Mouse (Mus musculus) embryonic facial prominence, embryonic 12.5 days (tissue): ENCODE measurements around the gene Hoxb4. TPM values are rescaled to one million over a fixed set of nuclear protein-coding genes. Genes with fewer than 3 reads are reported as not detected.

Source experiments
- ATAC-seq: fragments of 200-750 bp; cut with Nextera tagmentation; 2 replicates; pipeline ENCODE4 v1.8.0; 2017; ENCODE audit not compliant: insufficient number of reproducible peaks, insufficient read depth, low FRiP score, low TSS enrichment
- H3K27ac ChIP-seq: fragments of 300-500 bp; sonication (generic); 2 replicates; pipeline ENCODE4 v1.5.1; 2016; ENCODE audit warnings: mild to moderate bottlenecking
- H3K27me3 ChIP-seq: fragments of 300-500 bp; sonication (generic); 2 replicates; pipeline ENCODE4 v1.6.1; 2016; ENCODE audit warnings: mild to moderate bottlenecking, moderate library complexity
- H3K36me3 ChIP-seq: fragments of 300-500 bp; sonication (generic); 2 replicates; pipeline ENCODE4 v1.6.1; 2016; ENCODE audit warnings: mild to moderate bottlenecking
- H3K4me1 ChIP-seq: fragments of 300-500 bp; sonication (generic); 2 replicates; pipeline ENCODE4 v1.6.1; 2016
- H3K4me2 ChIP-seq: fragments of 300-500 bp; sonication (generic); replicated peaks from 2 replicates; pipeline ENCODE4 v1.6.1; 2016; ENCODE audit warnings: mild to moderate bottlenecking, moderate library complexity
- H3K4me3 ChIP-seq: fragments of 300-500 bp; sonication (generic); 2 replicates; pipeline ENCODE4 v1.5.1; 2016; ENCODE audit warnings: mild to moderate bottlenecking
- H3K9ac ChIP-seq: fragments of 300-500 bp; sonication (generic); 2 replicates; pipeline ENCODE4 v1.6.1; 2016; ENCODE audit warnings: mild to moderate bottlenecking, moderate library complexity
- H3K9me3 ChIP-seq: fragments of 300-500 bp; sonication (generic); 2 replicates; pipeline ENCODE4 v1.6.1; 2016; ENCODE audit warnings: mild to moderate bottlenecking, moderate library complexity
- WGBS: fragments of 180-500 bp; shearing (Covaris S2); methylation state at CpG from one replicate; pipeline ENCODE4 v1.1.7; 2016; 5-methylcytosine and 5-hydroxymethylcytosine counted together
- polyA plus RNA-seq: library from polyadenylated mRNA; unstranded; fragments of >200 nt; fragmentation: Nextera tagmentation; extraction: Ambion mirVana; gene quantifications from 2 replicates; pipeline ENCODE4 v1.2.1, GENCODE M21; 2016

Gene Hoxb4
- polyA plus RNA-seq, 1 experiment from 2014 or later = 0.22 TPM

DNA sequence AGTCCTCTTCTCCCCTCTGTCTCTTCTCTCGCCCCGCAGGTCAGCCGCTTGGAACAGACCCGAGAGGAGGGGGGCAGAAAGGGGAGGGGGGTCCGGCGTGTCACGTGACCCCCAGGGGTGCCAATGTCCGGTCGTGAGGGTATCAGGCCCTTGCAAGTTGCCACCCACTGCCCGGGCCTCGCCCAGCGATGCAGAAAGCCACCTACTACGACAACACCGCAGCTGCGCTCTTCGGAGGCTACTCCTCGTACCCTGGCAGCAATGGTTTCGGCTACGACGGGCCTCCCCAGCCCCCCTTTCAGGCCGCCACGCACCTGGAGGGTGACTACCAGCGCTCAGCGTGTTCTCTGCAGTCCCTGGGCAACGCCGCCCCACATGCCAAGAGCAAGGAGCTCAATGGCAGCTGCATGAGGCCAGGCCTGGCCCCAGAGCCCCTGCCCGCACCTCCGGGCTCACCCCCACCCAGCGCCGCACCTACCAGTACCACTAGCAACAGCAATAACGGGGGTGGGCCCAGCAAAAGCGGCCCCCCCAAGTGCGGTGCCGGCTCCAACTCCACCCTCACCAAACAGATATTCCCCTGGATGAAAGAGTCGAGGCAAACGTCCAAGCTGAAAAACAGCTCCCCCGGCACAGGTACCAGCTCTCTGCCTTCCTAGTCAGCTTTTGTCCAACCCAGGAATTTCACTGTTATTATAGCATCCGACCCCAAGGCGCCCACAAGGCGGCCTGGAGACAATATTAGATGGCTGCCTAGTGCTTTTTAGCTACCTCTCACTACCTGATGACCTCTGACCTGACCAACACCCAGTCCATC lies 26.2 kb downstream of the Hoxb4 start:
- H3K9ac ChIP-seq = no peak overlapping the region
- H3K27ac ChIP-seq = no peak overlapping the region
- no peak overlapping the region for H3K4me3 ChIP-seq

DNA sequence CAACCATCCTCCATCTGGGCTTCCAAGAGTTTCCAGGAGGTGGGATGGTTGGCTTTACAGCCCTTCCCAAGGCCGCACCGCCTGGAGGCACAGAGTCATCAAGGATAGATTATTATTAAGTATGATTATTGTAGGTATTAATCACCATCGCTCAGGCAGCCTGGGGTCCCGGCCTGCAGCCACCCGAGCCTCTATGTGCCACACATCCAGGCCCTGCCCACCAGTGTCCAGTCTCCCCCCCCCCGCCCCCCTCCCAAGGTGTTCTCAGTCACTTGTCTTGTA lies 26.8 kb downstream of the Hoxb4 start:
- no peaks in the 10 kb centered on the region for H3K9me3 ChIP-seq
- ATAC-seq = no peak
- no peak overlapping the region for H3K4me3 ChIP-seq
- WGBS = 2% methylated on average over 6 of the region's 6 CpGs
- H3K27ac ChIP-seq = no peak overlapping the region
- no peaks in the 10 kb centered on the region for H3K4me1 ChIP-seq
- peaks cover 96% of the 10 kb centered on the region for H3K27me3 ChIP-seq
- H3K4me2 ChIP-seq = no peak overlapping the region
- H3K36me3 ChIP-seq = no peaks in the 10 kb centered on the region
- no peak overlapping the region for H3K9ac ChIP-seq

More for the DNA sequence above, 26.2 kb downstream of the Hoxb4 start:
- H3K4me1 ChIP-seq = no peaks in the 10 kb centered on the region
- H3K9me3 ChIP-seq = no peaks in the 10 kb centered on the region
- no peaks in the 10 kb centered on the region for H3K36me3 ChIP-seq
- ATAC-seq = no peak
- WGBS = 1% methylated on average over 38 of the region's 40 CpGs
- peaks cover 96% of the 10 kb centered on the region for H3K27me3 ChIP-seq
- H3K4me2 ChIP-seq = no peak overlapping the region

DNA sequence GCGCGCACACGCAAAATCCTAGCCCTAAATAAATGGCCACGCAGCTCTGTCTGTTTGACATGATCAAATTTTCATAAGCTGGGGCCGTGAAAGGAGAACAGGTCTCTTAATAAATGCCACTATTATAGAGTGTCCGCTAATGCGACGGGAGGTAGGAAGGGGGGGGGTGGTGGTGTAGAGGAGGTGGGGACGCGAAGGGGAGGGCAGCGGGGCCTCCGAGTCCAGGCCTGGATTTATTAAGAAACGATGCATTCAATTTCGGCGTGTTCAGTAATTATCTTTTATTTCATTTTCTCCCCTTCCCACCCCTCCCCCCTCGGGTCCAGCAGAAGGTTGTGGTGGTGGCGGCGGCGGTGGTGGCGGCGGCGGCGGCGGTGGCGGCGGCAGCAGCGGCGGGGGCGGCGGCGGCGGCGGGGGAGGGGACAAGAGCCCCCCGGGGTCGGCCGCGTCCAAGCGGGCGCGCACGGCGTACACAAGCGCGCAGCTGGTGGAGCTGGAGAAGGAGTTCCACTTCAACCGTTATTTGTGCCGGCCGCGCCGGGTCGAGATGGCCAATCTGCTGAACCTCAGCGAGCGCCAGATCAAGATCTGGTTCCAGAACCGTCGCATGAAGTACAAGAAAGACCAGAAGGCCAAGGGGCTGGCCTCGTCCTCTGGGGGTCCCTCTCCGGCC lies 27.3 kb downstream of the Hoxb4 start:
- Histone ChIP-seq H3K36me3 (no peaks in the 10 kb centered on the region), H3K4me1 (no peaks in the 10 kb centered on the region), H3K4me2 (peak overlapping the region; percentile 24), H3K9me3 (no peaks in the 10 kb centered on the region), H3K4me3 (no peak overlapping the region), H3K27ac (no peak overlapping the region), H3K27me3 (peaks cover 95% of the 10 kb centered on the region), H3K9ac (no peak overlapping the region)
- no peak for ATAC-seq
- 1% methylated on average over 38 of the region's 56 CpGs for WGBS

DNA sequence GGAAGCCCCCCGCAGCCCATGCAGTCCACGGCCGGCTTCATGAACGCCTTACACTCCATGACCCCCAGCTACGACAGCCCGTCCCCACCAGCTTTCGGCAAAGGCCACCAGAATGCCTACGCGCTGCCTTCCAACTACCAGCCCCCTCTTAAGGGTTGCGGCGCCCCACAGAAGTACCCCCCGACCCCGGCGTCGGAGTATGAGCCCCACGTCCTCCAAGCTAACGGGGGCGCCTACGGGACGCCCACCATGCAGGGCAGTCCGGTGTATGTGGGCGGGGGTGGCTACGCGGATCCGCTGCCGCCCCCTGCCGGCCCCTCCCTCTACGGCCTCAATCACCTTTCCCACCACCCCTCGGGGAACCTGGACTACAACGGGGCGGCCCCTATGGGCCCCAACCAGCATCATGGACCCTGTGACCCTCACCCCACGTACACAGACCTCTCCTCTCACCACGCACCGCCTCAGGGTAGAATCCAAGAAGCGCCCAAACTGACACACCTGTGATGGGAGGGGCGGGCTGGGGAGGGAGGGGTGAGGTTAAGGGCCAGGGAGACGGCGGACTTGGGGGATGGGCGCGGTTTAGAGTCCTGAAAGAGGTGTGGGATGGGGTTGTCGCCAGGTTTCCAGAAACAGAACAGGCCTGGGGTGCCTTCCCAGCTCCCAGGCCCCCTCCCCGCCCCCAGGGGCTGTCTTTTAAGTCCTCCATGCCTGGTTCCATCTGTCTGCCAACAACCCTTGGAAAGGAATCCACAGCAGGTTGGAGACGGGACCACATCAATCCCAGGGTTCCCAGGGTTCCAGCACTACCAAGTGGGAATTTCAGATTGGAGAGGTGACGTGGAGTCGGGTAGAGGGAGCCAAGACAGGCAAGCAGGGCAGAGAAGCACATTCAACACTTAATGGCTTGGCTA lies 28.1 kb downstream of the Hoxb4 start:
- Histone ChIP-seq H3K27me3 (peaks cover 95% of the 10 kb centered on the region), H3K4me1 (no peaks in the 10 kb centered on the region), H3K4me2 (peak overlapping the region; percentile 24), H3K9me3 (no peaks in the 10 kb centered on the region), H3K9ac (no peak overlapping the region), H3K27ac (no peak overlapping the region), H3K36me3 (no peaks in the 10 kb centered on the region), H3K4me3 (no peak overlapping the region)
- WGBS = 2% methylated on average over 45 of the region's 45 CpGs
- no peak for ATAC-seq

DNA sequence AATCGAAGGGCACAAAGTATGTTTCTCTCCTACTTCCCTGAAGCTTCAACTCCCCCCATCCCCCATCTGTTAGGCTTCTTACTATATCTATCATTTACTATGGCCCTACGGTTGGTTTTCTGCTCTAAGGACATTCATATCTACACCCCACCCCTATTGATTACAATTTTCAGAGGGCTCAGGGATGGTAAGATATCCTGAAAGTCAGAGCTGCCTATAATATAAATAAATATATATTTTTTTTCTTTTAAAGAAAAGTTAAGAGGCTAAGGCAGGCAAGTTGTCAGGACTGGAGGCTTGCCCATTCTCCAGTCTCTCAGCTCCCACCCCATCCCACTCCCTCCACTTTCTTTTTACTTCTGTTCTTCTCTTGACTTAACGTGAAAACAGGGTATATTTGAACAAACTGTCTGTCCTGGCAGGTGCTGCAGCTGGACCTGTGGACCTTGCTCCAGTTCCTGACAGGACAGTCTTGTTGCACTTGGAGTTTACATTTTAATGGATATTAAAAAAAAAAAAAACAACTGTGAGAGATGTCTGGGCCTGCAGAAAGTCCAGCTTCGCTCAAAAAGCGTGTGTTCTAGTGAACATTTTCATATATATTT lies 29.0 kb downstream of the Hoxb4 start:
- no peaks in the 10 kb centered on the region for H3K4me1 ChIP-seq
- WGBS = 16% methylated on average over 5 of the region's 5 CpGs
- peaks cover 95% of the 10 kb centered on the region for H3K27me3 ChIP-seq
- no peak overlapping the region for H3K4me3 ChIP-seq
- H3K9me3 ChIP-seq = no peaks in the 10 kb centered on the region
- no peaks in the 10 kb centered on the region for H3K36me3 ChIP-seq
- no peak overlapping the region for H3K9ac ChIP-seq
- H3K4me2 ChIP-seq = no peak overlapping the region
- no peak overlapping the region for H3K27ac ChIP-seq
- no peak for ATAC-seq

DNA sequence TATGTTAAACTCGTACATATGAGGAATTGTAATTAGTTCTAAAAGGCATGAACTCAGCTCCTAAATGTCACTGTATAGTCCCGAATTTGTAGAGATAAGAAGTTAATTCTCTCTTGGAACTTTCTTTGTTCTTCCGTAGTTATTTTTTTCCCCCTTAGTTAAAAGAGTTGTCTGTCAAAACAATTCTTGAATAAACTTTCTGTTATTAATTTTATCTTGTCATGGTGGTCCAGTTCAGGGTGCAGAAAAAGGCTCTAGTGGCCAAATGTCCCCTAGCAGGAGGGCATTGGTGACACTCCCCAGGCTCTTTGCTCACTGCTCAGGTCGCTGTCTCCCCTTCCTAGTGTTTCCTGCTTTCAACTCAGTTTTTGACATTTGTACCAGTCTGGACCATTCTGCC lies 29.6 kb downstream of the Hoxb4 start:
- no peak overlapping the region for H3K4me3 ChIP-seq

DNA sequence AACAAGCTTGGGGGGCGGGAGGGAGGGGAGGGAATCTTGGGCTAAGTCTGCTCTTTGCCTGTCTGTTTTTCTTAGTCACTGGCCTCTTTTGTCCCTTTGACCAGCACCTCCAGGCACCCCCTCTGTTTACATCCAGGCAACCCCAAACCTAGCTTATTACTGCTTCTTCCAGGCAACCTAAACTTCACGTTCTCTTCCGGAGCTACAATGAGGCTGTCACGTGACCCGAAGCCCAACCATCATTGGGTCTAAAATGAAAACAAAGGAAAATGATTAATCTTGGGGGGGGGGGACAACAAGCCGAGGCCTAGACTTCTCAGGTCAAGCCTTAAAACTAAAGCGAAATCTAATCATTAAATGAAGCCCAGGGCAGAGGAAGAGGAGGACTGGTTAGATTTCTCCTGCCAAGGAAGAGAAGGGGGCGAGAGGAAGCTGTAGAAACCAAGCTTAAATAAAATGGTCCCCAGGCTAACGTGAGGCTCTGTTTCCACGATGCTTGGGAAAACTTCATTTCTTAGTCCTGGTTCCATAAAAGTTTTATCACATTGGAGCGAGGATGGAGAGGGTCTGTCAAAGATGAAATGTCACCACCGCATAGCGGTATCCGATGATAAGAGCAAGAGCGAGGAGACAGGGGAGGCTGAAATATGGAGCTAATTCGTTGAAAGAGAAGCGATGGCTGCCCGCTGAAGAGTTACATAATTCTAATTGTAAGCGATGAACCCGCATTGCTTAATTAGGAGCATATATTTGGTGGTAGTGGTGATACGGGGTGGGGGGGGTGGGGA lies 30.3 kb downstream of the Hoxb4 start:
- Histone ChIP-seq H3K36me3 (no peaks in the 10 kb centered on the region), H3K4me2 (no peak overlapping the region), H3K9me3 (no peaks in the 10 kb centered on the region), H3K4me3 (no peak overlapping the region), H3K27me3 (peaks cover 93% of the 10 kb centered on the region), H3K4me1 (no peaks in the 10 kb centered on the region), H3K27ac (no peak overlapping the region), H3K9ac (no peak overlapping the region)
- 3% methylated on average over 21 of the region's 21 CpGs for WGBS
- ATAC-seq = no peak

More for the DNA sequence above, 29.6 kb downstream of the Hoxb4 start:
- Histone ChIP-seq H3K9ac (no peak overlapping the region), H3K9me3 (no peaks in the 10 kb centered on the region), H3K4me1 (no peaks in the 10 kb centered on the region), H3K27ac (no peak overlapping the region), H3K27me3 (peaks cover 94% of the 10 kb centered on the region), H3K4me2 (no peak overlapping the region), H3K36me3 (no peaks in the 10 kb centered on the region)
- ATAC-seq = no peak
- WGBS = 11% methylated on average over 4 of the region's 4 CpGs

DNA sequence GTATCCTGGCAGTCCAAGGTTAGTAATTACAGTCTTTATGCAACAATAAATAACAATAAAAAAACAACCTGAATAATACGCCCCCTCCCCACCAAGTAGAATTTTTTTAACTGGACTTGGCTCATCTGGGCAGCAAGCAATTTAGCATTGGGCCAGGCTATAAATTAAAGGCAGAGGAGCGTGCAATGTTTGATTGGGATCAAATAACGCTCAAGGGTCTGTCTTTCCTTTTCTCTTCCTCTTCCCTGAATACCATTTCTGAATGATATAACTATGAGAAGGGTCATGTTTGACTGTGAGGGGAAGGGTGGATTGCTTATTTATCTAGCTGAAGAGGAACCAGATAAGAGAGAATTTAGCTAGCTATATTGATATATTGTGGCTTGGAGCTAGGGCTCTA lies 30.9 kb downstream of the Hoxb4 start:
- Histone ChIP-seq H3K4me2 (no peak overlapping the region), H3K9ac (no peak overlapping the region)
- ATAC-seq = no peak

DNA sequence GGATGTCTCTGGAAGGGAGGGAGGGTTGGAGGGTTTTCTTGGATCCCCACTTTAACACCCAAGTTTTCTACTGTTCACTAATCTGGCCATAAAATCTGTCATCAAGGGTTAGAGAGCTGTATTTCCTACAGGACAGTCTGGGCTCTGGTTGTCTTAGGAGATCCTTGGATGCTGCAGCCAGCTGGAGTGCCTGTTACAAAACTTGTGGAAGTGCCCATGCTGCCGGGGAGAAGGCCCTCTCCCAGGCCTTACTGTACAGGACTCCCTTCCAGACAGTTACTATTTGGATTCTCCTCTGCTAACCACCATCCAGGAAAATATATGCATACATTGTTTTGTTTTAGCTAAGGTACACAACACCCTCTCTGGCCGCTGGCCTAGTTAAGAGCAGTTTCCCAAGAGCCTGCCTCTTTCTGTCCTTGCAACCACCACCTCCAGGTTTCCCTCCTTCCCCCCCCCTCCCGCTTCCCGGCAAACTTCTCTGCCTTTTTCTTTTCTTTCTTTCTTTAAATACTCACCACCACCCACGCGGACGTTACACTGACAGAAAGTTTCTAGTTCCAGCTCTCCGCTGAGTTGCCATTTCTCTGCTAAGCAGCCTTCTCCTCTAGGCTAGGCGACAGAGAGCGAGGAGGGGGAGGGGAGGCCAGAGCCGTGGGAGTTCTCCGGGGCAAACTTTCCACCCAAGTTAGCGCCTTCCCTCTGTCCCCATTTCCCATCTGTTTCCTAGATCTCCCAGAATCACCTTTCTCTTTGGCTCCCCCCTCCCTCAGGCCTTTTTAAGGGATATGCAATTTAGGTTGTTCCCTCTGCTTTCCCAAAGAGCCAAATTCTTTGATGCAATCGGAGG lies 31.6 kb downstream of the Hoxb4 start:
- Histone ChIP-seq H3K4me3 (no peak overlapping the region), H3K9me3 (no peaks in the 10 kb centered on the region), H3K27ac (peak overlapping the region; percentile 31; the same call in 1 of the 2 replicates), H3K36me3 (no peaks in the 10 kb centered on the region), H3K9ac (no peak overlapping the region), H3K27me3 (peaks cover 88% of the 10 kb centered on the region), H3K4me2 (no peak overlapping the region), H3K4me1 (no peaks in the 10 kb centered on the region)
- 3% methylated on average over 14 of the region's 14 CpGs for WGBS
- no peak for ATAC-seq

More for the DNA sequence above, 30.9 kb downstream of the Hoxb4 start:
- WGBS = 14% methylated on average over 3 of the region's 3 CpGs
- Histone ChIP-seq H3K4me3 (no peak overlapping the region), H3K36me3 (no peaks in the 10 kb centered on the region), H3K4me1 (no peaks in the 10 kb centered on the region), H3K27me3 (peaks cover 88% of the 10 kb centered on the region), H3K9me3 (no peaks in the 10 kb centered on the region), H3K27ac (no peak overlapping the region)

DNA sequence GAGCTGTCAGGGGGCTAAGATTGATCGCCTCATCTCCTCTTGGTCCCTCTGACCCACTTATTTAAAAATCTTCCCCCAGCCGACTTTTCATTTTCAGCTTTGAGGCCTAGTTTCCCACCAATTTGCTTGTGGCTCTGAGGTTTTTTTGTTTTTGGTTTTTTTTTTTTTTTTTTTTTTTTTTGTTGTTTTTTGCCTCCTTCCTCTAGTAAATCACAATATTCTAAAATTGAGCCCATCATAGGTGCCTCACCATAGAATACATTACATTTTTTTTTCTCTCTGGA lies 32.2 kb downstream of the Hoxb4 start, which contains the start of gene Hoxb2:
Gene Hoxb2 (plus strand): TSS at position 185 of the 284 bp plus-strand sequence.
- H3K4me3 ChIP-seq = no peak within 1 kb of the TSS
- H3K27me3 ChIP-seq = peaks cover 87% of the 10 kb centered on the region
- no peak for ATAC-seq
- peak within 1 kb of the TSS; percentile 31; the same call in 1 of the 2 replicates for H3K27ac ChIP-seq
- H3K4me2 ChIP-seq = no peak within 1 kb of the TSS
- no peaks in the 10 kb centered on the region for H3K9me3 ChIP-seq
- 3% methylated on average over 2 of the region's 2 CpGs for WGBS
- no peaks in the 10 kb centered on the region for H3K36me3 ChIP-seq
- H3K9ac ChIP-seq = no peak within 1 kb of the TSS
- H3K4me1 ChIP-seq = no peaks in the 10 kb centered on the region
